Mouse (Mus musculus): ENCODE data around the gene Tekt2. TPM values are rescaled to one million over a fixed set of nuclear protein-coding genes. Genes with fewer than 3 reads are reported as not detected.

Gene Tekt2
- total and polyA plus RNA-seq, 2 experiments from 2014 or later, result 5.0 to 19.9 TPM

DNA sequence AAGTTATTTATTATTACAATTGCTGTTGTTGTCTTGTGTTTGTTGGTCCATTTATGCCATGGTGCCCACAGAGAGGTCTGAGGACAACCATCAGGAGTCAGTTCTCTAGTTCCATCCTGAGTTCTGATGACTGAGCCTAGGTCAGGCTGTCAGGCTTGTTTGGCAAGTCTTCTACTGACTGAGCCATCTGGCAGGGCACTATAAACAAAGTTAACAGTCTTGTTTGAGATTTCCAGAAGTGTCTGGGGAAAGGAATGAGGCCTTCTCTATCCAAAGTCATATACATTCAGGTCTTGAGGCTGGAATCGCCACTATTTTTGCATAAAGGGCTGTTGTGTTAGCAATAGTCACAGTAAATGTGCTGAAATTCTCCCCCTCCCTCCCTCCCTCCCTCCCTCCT is 6.3 kb upstream of the Tekt2 start:
- DNase-seq (ENCODE audit: low spot score) (no peak), ATAC-seq (ENCODE audit: low FRiP score) (no peak)
- 87% methylated on average over 1 of the region's 1 CpGs for WGBS
- no peak overlapping the region for H3K4me3 ChIP-seq (ENCODE audit: low read depth, low read length)
- no peak overlapping the region for H3K9ac ChIP-seq (replicated peaks; ENCODE audit: low read length, poor library complexity, severe bottlenecking)
- no peaks in the 10 kb centered on the region for H3K9me3 ChIP-seq (ENCODE audit: low read length)
- TF ChIP-seq CTCF (IDR thresholded peaks at IDR 0.05), result no peak
- H3K27me3 ChIP-seq (ENCODE audit: insufficient read depth, low read length), result no peaks in the 10 kb centered on the region
- no peak overlapping the region for H3K27ac ChIP-seq (ENCODE audit: low read depth, low read length)
- H3K4me1 ChIP-seq (ENCODE audit: insufficient read depth, low read length), result no peaks in the 10 kb centered on the region
- H3K4me2 ChIP-seq (ENCODE audit: low read depth, low read length, poor library complexity, severe bottlenecking), result no peak overlapping the region
- peaks cover 4% of the 10 kb centered on the region for H3K36me3 ChIP-seq (ENCODE audit: insufficient read depth, low read length)

- no peaks in the 10 kb centered on the region for H3K4me1 ChIP-seq (ENCODE audit: insufficient read depth, low read length)
- TF ChIP-seq CTCF (IDR thresholded peaks at IDR 0.05), result no peak
- H3K4me3 ChIP-seq (ENCODE audit: low read depth, low read length), result no peak overlapping the region
- H3K9ac ChIP-seq (replicated peaks; ENCODE audit: low read length, poor library complexity, severe bottlenecking), result no peak overlapping the region
- no peak overlapping the region for H3K27ac ChIP-seq (ENCODE audit: low read depth, low read length)
- H3K36me3 ChIP-seq (ENCODE audit: insufficient read depth, low read length), result peaks cover 4% of the 10 kb centered on the region
- H3K4me2 ChIP-seq (ENCODE audit: low read depth, low read length, poor library complexity, severe bottlenecking), result no peak overlapping the region
- WGBS, result 93% methylated on average over 4 of the region's 4 CpGs
- ATAC-seq (ENCODE audit: low FRiP score) (no peak), DNase-seq (ENCODE audit: low spot score) (no peak)
- H3K27me3 ChIP-seq (ENCODE audit: insufficient read depth, low read length), result no peaks in the 10 kb centered on the region
- H3K9me3 ChIP-seq (ENCODE audit: low read length), result no peaks in the 10 kb centered on the region
Measured at GRCm38 (mm10) chr4:126330295-126330694, 4.8 kb upstream of the Tekt2 start.

GRCm38 (mm10) chr4:126326036-126326435 is 548 bp upstream of the Tekt2 start:
- Histone ChIP-seq H3K9ac (replicated peaks; ENCODE audit: low read length, poor library complexity, severe bottlenecking) (no peak overlapping the region), H3K27ac (ENCODE audit: low read depth, low read length) (no peak overlapping the region), H3K4me3 (ENCODE audit: low read depth, low read length) (no peak overlapping the region), H3K36me3 (ENCODE audit: insufficient read depth, low read length) (no peaks in the 10 kb centered on the region), H3K4me1 (ENCODE audit: insufficient read depth, low read length) (no peaks in the 10 kb centered on the region), H3K4me2 (ENCODE audit: low read depth, low read length, poor library complexity, severe bottlenecking) (no peak overlapping the region), H3K27me3 (ENCODE audit: insufficient read depth, low read length) (no peaks in the 10 kb centered on the region), H3K9me3 (ENCODE audit: low read length) (no peaks in the 10 kb centered on the region)
- TF ChIP-seq CTCF (IDR thresholded peaks at IDR 0.05), result peak; percentile 15; the same call in 1 of the 2 replicates
- DNase-seq (ENCODE audit: low spot score) (no peak), ATAC-seq (ENCODE audit: low FRiP score) (no peak)
- WGBS, result 29% methylated on average over 6 of the region's 6 CpGs

DNA sequence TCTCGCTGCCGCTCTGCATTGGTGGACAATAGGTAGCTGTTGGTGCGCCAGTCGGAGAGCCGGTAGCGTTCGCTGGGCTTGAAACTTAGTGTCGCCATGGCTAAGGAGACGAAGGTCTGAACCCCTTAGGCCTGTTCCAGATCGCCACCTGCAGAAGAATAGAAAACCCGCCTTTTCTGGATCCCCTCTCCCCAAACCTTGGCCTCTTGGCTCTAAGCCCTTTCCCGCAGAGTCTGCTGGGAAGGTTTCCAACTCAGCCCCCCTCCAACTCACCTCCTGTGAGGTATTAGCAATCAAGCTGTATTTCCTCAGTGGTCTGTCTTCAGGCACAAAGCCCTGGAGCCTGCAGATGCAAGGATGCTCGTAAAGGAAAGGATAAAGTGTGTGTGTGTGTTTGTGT is 627 bp downstream of the Tekt2 start:
- Histone ChIP-seq H3K27me3 (ENCODE audit: insufficient read depth, low read length) (no peaks in the 10 kb centered on the region), H3K4me1 (ENCODE audit: insufficient read depth, low read length) (peaks cover 8% of the 10 kb centered on the region; the same call in 1 of the 2 replicates), H3K36me3 (ENCODE audit: insufficient read depth, low read length) (no peaks in the 10 kb centered on the region), H3K9me3 (ENCODE audit: low read length) (no peaks in the 10 kb centered on the region), H3K9ac (replicated peaks; ENCODE audit: low read length, poor library complexity, severe bottlenecking) (no peak overlapping the region), H3K27ac (ENCODE audit: low read depth, low read length) (no peak overlapping the region), H3K4me2 (ENCODE audit: low read depth, low read length, poor library complexity, severe bottlenecking) (peak overlapping the region; percentile 24), H3K4me3 (ENCODE audit: low read depth, low read length) (no peak overlapping the region)
- no peak for TF ChIP-seq CTCF (IDR thresholded peaks at IDR 0.05)
- DNase-seq (ENCODE audit: low spot score) (peak; percentile 19), ATAC-seq (ENCODE audit: low FRiP score) (no peak)
- 29% methylated on average over 13 of the region's 13 CpGs for WGBS

DNA sequence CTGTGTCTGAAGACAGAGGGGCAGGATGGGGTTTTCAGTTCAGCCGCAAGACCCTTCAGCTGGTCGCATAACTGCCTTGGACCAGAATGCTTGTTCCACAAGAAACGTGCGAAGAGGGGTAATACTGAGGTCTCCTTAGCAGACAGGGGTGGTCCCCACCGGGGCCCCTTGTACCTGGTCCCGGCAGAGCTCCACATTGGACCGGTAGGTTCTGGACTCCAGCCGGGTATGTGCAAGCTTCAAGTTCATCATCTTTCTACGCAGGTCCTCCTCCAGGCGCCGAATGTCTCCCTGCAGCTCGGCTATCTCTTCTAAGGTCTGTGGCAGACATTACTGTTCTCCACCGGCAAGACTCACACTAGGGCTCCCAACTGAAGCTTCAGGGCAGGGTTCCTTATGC is 2.8 kb downstream of the Tekt2 start:
- H3K27ac ChIP-seq (ENCODE audit: low read depth, low read length), result no peak overlapping the region
- no peak for TF ChIP-seq CTCF (IDR thresholded peaks at IDR 0.05)
- no peaks in the 10 kb centered on the region for H3K27me3 ChIP-seq (ENCODE audit: insufficient read depth, low read length)
- H3K4me3 ChIP-seq (ENCODE audit: low read depth, low read length), result no peak overlapping the region
- 97% methylated on average over 13 of the region's 13 CpGs for whole genome bisulfite sequencing
- no peak for ATAC-seq (ENCODE audit: low FRiP score)
- DNase-seq (ENCODE audit: low spot score), result no peak
- H3K9ac ChIP-seq (replicated peaks; ENCODE audit: low read length, poor library complexity, severe bottlenecking), result no peak overlapping the region
- H3K4me2 ChIP-seq (ENCODE audit: low read depth, low read length, poor library complexity, severe bottlenecking), result no peak overlapping the region
- H3K36me3 ChIP-seq (ENCODE audit: insufficient read depth, low read length), result peaks cover 12% of the 10 kb centered on the region
- peaks cover 8% of the 10 kb centered on the region; the same call in 1 of the 2 replicates for H3K4me1 ChIP-seq (ENCODE audit: insufficient read depth, low read length)
- no peaks in the 10 kb centered on the region for H3K9me3 ChIP-seq (ENCODE audit: low read length)

DNA sequence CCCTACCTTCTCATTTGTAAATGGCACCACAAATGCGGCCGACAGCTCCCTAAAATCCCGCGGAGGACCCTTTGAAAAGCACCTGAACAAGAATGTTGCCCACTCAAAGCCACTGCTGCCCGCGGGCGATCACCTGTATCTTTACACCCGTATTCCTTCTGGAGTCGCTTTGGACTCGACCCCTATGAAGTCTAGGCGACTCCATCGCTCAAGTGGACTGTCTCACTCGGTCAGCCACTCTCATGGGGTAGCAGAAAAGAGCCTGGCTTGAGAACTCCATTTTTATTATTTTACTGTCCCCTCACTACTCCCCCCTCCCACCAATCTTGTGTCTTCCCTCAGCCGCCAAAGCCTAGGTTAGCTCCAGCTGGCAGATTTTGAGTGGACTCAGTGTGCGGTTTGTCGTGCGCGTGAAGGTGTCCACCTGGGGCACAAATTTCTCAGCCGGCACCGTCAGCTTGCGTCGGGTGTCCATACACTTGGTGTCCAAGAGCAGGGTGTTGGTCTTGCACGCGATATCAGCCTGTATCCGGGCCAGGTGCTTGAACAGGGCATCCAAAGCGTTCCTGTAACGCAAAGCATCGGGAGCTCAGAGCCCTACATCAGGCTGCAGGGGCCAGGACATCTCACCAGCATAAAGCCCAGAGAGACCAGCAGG is 3.5 kb downstream of the Tekt2 start:
- no peaks in the 10 kb centered on the region for H3K27me3 ChIP-seq (ENCODE audit: insufficient read depth, low read length)
- H3K9ac ChIP-seq (replicated peaks; ENCODE audit: low read length, poor library complexity, severe bottlenecking), result no peak overlapping the region; the same call in 1 of the 2 replicates
- H3K27ac ChIP-seq (ENCODE audit: low read depth, low read length), result no peak overlapping the region
- no peaks in the 10 kb centered on the region for H3K9me3 ChIP-seq (ENCODE audit: low read length)
- peaks cover 17% of the 10 kb centered on the region for H3K36me3 ChIP-seq (ENCODE audit: insufficient read depth, low read length)
- peaks cover 8% of the 10 kb centered on the region; the same call in 1 of the 2 replicates for H3K4me1 ChIP-seq (ENCODE audit: insufficient read depth, low read length)
- peak overlapping the region; percentile 81 for H3K4me3 ChIP-seq (ENCODE audit: low read depth, low read length)
- 57% methylated on average over 28 of the region's 28 CpGs for WGBS
- DNase-seq (ENCODE audit: low spot score), result no peak
- no peak for TF ChIP-seq CTCF (IDR thresholded peaks at IDR 0.05)
- peak overlapping the region; percentile 83 for H3K4me2 ChIP-seq (ENCODE audit: low read depth, low read length, poor library complexity, severe bottlenecking)
- ATAC-seq (ENCODE audit: low FRiP score), result peak; percentile 8; the same call in 1 of the 2 replicates

Measured in midbrain, postnatal 0 days (tissue).